Mouse (Mus musculus) small intestine, adult 2 months (tissue): ENCODE data around the gene Eid2b.

ENCODE experiments used
- CTCF ChIP-seq: fragments of 200-500 bp; IDR thresholded peaks from 2 replicates; pipeline ENCODE4 v1.5.1; 2012; ENCODE audit warnings: low read depth, mild to moderate bottlenecking, control low read depth, inconsistent platforms, low read length, moderate library complexity, mixed read lengths; ENCODE audit not compliant: insufficient replicate concordance, insufficient read length; ENCODE audit errors: extremely low read depth
- POLR2A ChIP-seq: fragments of 200-500 bp; IDR thresholded peaks from 2 replicates; pipeline ENCODE4 v1.6.1; 2012; ENCODE audit warnings: low read depth, mild to moderate bottlenecking, control low read depth, inconsistent platforms, low read length, moderate library complexity

DNA sequence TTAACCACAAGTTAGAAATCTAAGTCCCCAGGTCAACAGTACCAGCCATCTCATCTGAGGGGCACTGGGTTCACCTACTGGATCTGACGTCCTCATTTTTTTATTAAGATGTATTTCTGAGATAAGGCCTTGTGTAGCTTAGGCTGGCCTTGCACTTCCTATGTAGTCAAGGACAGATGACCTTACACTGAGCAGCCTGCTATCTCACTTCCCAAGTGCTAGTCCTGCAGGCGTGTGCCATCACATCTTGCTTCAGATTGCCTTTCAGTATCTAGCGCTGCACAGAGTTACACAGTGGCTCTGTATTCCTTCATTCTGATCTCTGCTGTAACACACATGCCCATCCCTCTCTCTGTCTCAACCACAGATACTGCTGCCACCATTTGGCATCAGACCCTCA lies 40.5 kb downstream of the Eid2b start:
- TF ChIP-seq POLR2A (no peak), CTCF (no peak)
